Mouse (Mus musculus): Measurements from ENCODE around the gene Hsp90ab1. TPM values are rescaled to one million over a fixed set of nuclear protein-coding genes. Genes with fewer than 3 reads are reported as not detected.
A peak's percentile ranks its signal among the peaks of the same experiment; 100 is the strongest.

Gene Hsp90ab1
- polyA plus RNA-seq, 1 experiment from 2014 or later, result 1,571 TPM

- Histone ChIP-seq H3K27me3 (replicated peaks; ENCODE audit: control insufficient read depth, insufficient read depth, low read length) (peaks cover 6% of the 10 kb centered on the region; the same call in 1 of the 2 replicates), H3K9ac (ENCODE audit: low read depth, low read length) (no peak overlapping the region), H3K9me3 (ENCODE audit: control insufficient read depth, low read length) (no peaks in the 10 kb centered on the region), H3K4me1 (ENCODE audit: control insufficient read depth, insufficient read depth, low read depth, low read length) (peaks cover 27% of the 10 kb centered on the region), H3K27ac (ENCODE audit: low read depth, low read length) (no peak overlapping the region), H3K36me3 (ENCODE audit: control insufficient read depth, insufficient read depth, low read length) (peaks cover 6% of the 10 kb centered on the region; the same call in 1 of the 2 replicates), H3K4me3 (ENCODE audit: low read length) (no peak overlapping the region), H3K4me2 (ENCODE audit: low read length) (no peak overlapping the region)
- 44% methylated on average over 1 of the region's 1 CpGs for WGBS
- no peak for ATAC-seq
These were observed 30.0 kb downstream of the Hsp90ab1 start for GRCm38 (mm10) chr17:45543115-45543514.

- WGBS, result 73% methylated on average over 2 of the region's 2 CpGs
- H3K9ac ChIP-seq (ENCODE audit: low read depth, low read length), result no peak overlapping the region
- no peak overlapping the region for H3K4me3 ChIP-seq (ENCODE audit: low read length)
- no peak overlapping the region for H3K27ac ChIP-seq (ENCODE audit: low read depth, low read length)
- H3K27me3 ChIP-seq (replicated peaks; ENCODE audit: control insufficient read depth, insufficient read depth, low read length), result peaks cover 6% of the 10 kb centered on the region; the same call in 1 of the 2 replicates
- peaks cover 23% of the 10 kb centered on the region for H3K4me1 ChIP-seq (ENCODE audit: control insufficient read depth, insufficient read depth, low read depth, low read length)
- no peak for ATAC-seq
- H3K36me3 ChIP-seq (ENCODE audit: control insufficient read depth, insufficient read depth, low read length), result peaks cover 6% of the 10 kb centered on the region; the same call in 1 of the 2 replicates
- H3K4me2 ChIP-seq (ENCODE audit: low read length), result no peak overlapping the region
- H3K9me3 ChIP-seq (ENCODE audit: control insufficient read depth, low read length), result no peaks in the 10 kb centered on the region
These were observed 30.4 kb downstream of the Hsp90ab1 start for GRCm38 (mm10) chr17:45542705-45543104.

- H3K9me3 ChIP-seq (ENCODE audit: control insufficient read depth, low read length), result no peaks in the 10 kb centered on the region
- H3K4me3 ChIP-seq (ENCODE audit: low read length), result no peak overlapping the region
- no peak overlapping the region for H3K27ac ChIP-seq (ENCODE audit: low read depth, low read length)
- H3K4me2 ChIP-seq (ENCODE audit: low read length), result no peak overlapping the region
- peaks cover 6% of the 10 kb centered on the region; the same call in 1 of the 2 replicates for H3K27me3 ChIP-seq (replicated peaks; ENCODE audit: control insufficient read depth, insufficient read depth, low read length)
- no peak overlapping the region for H3K9ac ChIP-seq (ENCODE audit: low read depth, low read length)
- H3K36me3 ChIP-seq (ENCODE audit: control insufficient read depth, insufficient read depth, low read length), result peaks cover 6% of the 10 kb centered on the region; the same call in 1 of the 2 replicates
- no peak for ATAC-seq
- WGBS, result 37% methylated on average over 6 of the region's 6 CpGs
- peaks cover 20% of the 10 kb centered on the region for H3K4me1 ChIP-seq (ENCODE audit: control insufficient read depth, insufficient read depth, low read depth, low read length)
These were observed 30.9 kb downstream of the Hsp90ab1 start for GRCm38 (mm10) chr17:45542129-45542528.

- H3K9me3 ChIP-seq (ENCODE audit: control insufficient read depth, low read length), result no peaks in the 10 kb centered on the region
- no peak for ATAC-seq
- no peak overlapping the region for H3K4me3 ChIP-seq (ENCODE audit: low read length)
- H3K27ac ChIP-seq (ENCODE audit: low read depth, low read length), result no peak overlapping the region
- H3K4me2 ChIP-seq (ENCODE audit: low read length), result no peak overlapping the region
- peaks cover 9% of the 10 kb centered on the region for H3K27me3 ChIP-seq (replicated peaks; ENCODE audit: control insufficient read depth, insufficient read depth, low read length)
- WGBS, result 82% methylated on average over 21 of the region's 21 CpGs
- H3K36me3 ChIP-seq (ENCODE audit: control insufficient read depth, insufficient read depth, low read length), result no peaks in the 10 kb centered on the region
- peaks cover 8% of the 10 kb centered on the region for H3K4me1 ChIP-seq (ENCODE audit: control insufficient read depth, insufficient read depth, low read depth, low read length)
- no peak overlapping the region for H3K9ac ChIP-seq (ENCODE audit: low read depth, low read length)
These were observed 33.4 kb downstream of the Hsp90ab1 start for GRCm38 (mm10) chr17:45539664-45540063.

- H3K9ac ChIP-seq (ENCODE audit: low read depth, low read length), result no peak overlapping the region
- no peaks in the 10 kb centered on the region for H3K36me3 ChIP-seq (ENCODE audit: control insufficient read depth, insufficient read depth, low read length)
- H3K4me1 ChIP-seq (ENCODE audit: control insufficient read depth, insufficient read depth, low read depth, low read length), result peaks cover 4% of the 10 kb centered on the region; the same call in 1 of the 2 replicates
- ATAC-seq, result no peak
- H3K9me3 ChIP-seq (ENCODE audit: control insufficient read depth, low read length), result no peaks in the 10 kb centered on the region
- no peak overlapping the region for H3K4me3 ChIP-seq (ENCODE audit: low read length)
- H3K4me2 ChIP-seq (ENCODE audit: low read length), result no peak overlapping the region
- peaks cover 9% of the 10 kb centered on the region for H3K27me3 ChIP-seq (replicated peaks; ENCODE audit: control insufficient read depth, insufficient read depth, low read length)
- no peak overlapping the region for H3K27ac ChIP-seq (ENCODE audit: low read depth, low read length)
- WGBS, result 64% methylated on average over 4 of the region's 4 CpGs
These were observed 34.7 kb downstream of the Hsp90ab1 start for GRCm38 (mm10) chr17:45538394-45538793.

- Histone ChIP-seq H3K36me3 (ENCODE audit: control insufficient read depth, insufficient read depth, low read length) (no peaks in the 10 kb centered on the region), H3K4me2 (ENCODE audit: low read length) (no peak overlapping the region), H3K4me1 (ENCODE audit: control insufficient read depth, insufficient read depth, low read depth, low read length) (no peaks in the 10 kb centered on the region), H3K27me3 (replicated peaks; ENCODE audit: control insufficient read depth, insufficient read depth, low read length) (peaks cover 9% of the 10 kb centered on the region), H3K9me3 (ENCODE audit: control insufficient read depth, low read length) (no peaks in the 10 kb centered on the region), H3K9ac (ENCODE audit: low read depth, low read length) (no peak overlapping the region), H3K4me3 (ENCODE audit: low read length) (no peak overlapping the region), H3K27ac (ENCODE audit: low read depth, low read length) (no peak overlapping the region)
- ATAC-seq, result no peak
- 15% methylated on average over 5 of the region's 5 CpGs for WGBS
These were observed 36.8 kb downstream of the Hsp90ab1 start for GRCm38 (mm10) chr17:45536264-45536663.

GRCm38 (mm10) chr17:45532896-45533295, 40.2 kb downstream of the Hsp90ab1 start:
- H3K4me3 ChIP-seq (ENCODE audit: low read length), result no peak overlapping the region
- no peaks in the 10 kb centered on the region for H3K4me1 ChIP-seq (ENCODE audit: control insufficient read depth, insufficient read depth, low read depth, low read length)
- H3K9ac ChIP-seq (ENCODE audit: low read depth, low read length), result no peak overlapping the region
- peaks cover 11% of the 10 kb centered on the region for H3K27me3 ChIP-seq (replicated peaks; ENCODE audit: control insufficient read depth, insufficient read depth, low read length)
- H3K27ac ChIP-seq (ENCODE audit: low read depth, low read length), result no peak overlapping the region
- H3K9me3 ChIP-seq (ENCODE audit: control insufficient read depth, low read length), result no peaks in the 10 kb centered on the region
- ATAC-seq, result no peak
- no peaks in the 10 kb centered on the region for H3K36me3 ChIP-seq (ENCODE audit: control insufficient read depth, insufficient read depth, low read length)
- no peak overlapping the region for H3K4me2 ChIP-seq (ENCODE audit: low read length)
- 55% methylated on average over 15 of the region's 15 CpGs for WGBS

GRCm38 (mm10) chr17:45530346-45530782, 42.7 kb downstream of the Hsp90ab1 start:
- Histone ChIP-seq H3K27me3 (replicated peaks; ENCODE audit: control insufficient read depth, insufficient read depth, low read length) (peaks cover 8% of the 10 kb centered on the region), H3K27ac (ENCODE audit: low read depth, low read length) (peak overlapping the region; percentile 29; the same call in 1 of the 2 replicates), H3K4me1 (ENCODE audit: control insufficient read depth, insufficient read depth, low read depth, low read length) (peaks cover 2% of the 10 kb centered on the region; the same call in 1 of the 2 replicates), H3K9me3 (ENCODE audit: control insufficient read depth, low read length) (no peaks in the 10 kb centered on the region), H3K9ac (ENCODE audit: low read depth, low read length) (no peak overlapping the region), H3K4me3 (ENCODE audit: low read length) (no peak overlapping the region), H3K4me2 (ENCODE audit: low read length) (no peak overlapping the region), H3K36me3 (ENCODE audit: control insufficient read depth, insufficient read depth, low read length) (no peaks in the 10 kb centered on the region)
- ATAC-seq, result peak; percentile 82
- 27% methylated on average over 13 of the region's 13 CpGs for WGBS

GRCm38 (mm10) chr17:45526571-45526970, 46.5 kb downstream of the Hsp90ab1 start:
- H3K4me2 ChIP-seq (ENCODE audit: low read length), result no peak overlapping the region
- WGBS, result 21% methylated on average over 5 of the region's 5 CpGs
- no peak overlapping the region for H3K4me3 ChIP-seq (ENCODE audit: low read length)
- no peak overlapping the region for H3K9ac ChIP-seq (ENCODE audit: low read depth, low read length)
- peaks cover 15% of the 10 kb centered on the region for H3K4me1 ChIP-seq (ENCODE audit: control insufficient read depth, insufficient read depth, low read depth, low read length)
- peaks cover 2% of the 10 kb centered on the region; the same call in 1 of the 2 replicates for H3K27me3 ChIP-seq (replicated peaks; ENCODE audit: control insufficient read depth, insufficient read depth, low read length)
- H3K9me3 ChIP-seq (ENCODE audit: control insufficient read depth, low read length), result no peaks in the 10 kb centered on the region
- ATAC-seq, result no peak
- no peak overlapping the region for H3K27ac ChIP-seq (ENCODE audit: low read depth, low read length)
- no peaks in the 10 kb centered on the region for H3K36me3 ChIP-seq (ENCODE audit: control insufficient read depth, insufficient read depth, low read length)
